Mouse (Mus musculus) spleen, adult 18-20 months (tissue): ENCODE data around the gene Wfdc11.
"Not testable (repeated sequence)": the region's sequence is repeated elsewhere in the genome, so short reads cannot be mapped to it uniquely, and the experiment has no call there.

Experiments used
- DNase-seq, 2 experiments: peaks; one replicate each; pipeline ENCODE4 v3.0.0; 2022; ENCODE audit warnings: mixed read lengths in 2 of 2

Gene Wfdc11

GRCm38 (mm10) chr2:164673987-164674386, at the start of gene Wfdc11:
Gene Wfdc11, minus strand, starts transcription at chr2:164674087.
- DNase-seq, result no peak

DNA sequence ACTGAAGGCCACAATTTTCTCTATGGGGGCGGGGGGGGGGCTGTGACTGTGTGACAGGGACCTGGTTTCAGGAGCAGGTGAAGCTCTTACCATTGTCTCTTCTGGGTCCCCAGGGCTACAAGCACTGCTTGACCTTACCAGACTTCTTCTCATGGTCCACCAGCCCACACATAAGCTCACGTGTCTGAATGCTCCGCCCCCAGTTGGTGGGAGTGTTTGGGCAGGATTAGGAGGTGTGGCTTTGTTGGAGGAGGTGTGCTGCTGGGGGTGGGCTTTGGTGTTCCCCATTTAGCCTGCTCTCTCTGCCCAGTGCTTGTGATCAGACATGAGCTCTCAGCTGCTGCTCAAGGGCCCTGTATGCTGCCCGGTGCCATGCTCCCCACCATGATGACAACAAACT, 49.4 kb upstream of the Wfdc11 start:
- no peak for DNase-seq

DNA sequence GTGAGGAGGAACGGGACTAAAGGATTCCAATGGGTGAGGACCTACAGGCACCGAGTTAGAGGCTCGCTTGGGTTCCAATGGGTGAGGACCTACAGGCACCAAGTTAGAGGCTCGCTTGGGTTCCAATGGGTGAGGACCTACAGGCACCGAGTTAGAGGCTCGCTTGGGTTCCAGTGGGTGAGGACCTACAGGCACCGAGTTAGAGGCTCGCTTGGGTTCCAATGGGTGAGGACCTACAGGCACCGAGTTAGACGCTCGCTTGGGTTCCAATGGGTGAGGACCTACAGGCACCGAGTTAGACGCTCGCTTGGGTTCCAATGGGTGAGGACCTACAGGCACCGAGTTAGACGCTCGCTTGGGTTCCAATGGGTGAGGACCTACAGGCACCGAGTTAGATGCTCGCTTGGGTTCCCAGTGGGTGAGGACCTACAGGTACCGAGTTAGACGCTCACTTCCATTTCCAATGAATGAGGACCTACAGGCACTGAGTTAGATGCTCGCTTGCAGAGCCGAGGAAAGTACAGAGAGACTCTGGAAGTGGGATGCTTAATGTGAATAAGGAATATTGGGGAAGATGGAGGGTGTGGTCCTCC, 42.4 kb upstream of the Wfdc11 start:
- DNase-seq, result not testable (repeated sequence)

DNA sequence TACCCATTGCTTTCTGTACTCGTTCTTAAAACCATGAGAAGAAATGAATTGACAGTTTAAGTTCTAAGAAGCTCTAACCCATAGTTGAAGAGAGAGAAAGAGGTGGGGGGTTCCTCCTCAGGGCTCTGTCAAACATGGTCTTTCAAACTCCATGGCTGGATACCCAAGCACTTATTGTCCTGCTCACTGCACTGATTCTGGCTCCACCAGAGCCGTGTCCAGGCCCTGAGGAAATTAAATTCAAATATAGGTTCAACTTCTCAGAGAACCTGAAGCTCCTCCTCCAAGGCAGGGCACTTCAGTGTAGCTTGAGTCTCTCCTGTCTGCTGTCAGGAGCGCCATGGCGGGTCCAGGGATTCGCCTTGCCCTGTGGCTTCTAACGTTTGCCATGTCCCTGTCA, 41.1 kb upstream of the Wfdc11 start, which contains the start of gene Spint5:
Gene Spint5, plus strand, starts transcription at position 301 of the 400 bp plus-strand sequence.
- no peak for DNase-seq

- DNase-seq, result no peak
These were observed 32.1 kb upstream of the Wfdc11 start for GRCm38 (mm10) chr2:164705991-164706390.

GRCm38 (mm10) chr2:164705328-164705727, 31.4 kb upstream of the Wfdc11 start:
- no peak for DNase-seq

DNA sequence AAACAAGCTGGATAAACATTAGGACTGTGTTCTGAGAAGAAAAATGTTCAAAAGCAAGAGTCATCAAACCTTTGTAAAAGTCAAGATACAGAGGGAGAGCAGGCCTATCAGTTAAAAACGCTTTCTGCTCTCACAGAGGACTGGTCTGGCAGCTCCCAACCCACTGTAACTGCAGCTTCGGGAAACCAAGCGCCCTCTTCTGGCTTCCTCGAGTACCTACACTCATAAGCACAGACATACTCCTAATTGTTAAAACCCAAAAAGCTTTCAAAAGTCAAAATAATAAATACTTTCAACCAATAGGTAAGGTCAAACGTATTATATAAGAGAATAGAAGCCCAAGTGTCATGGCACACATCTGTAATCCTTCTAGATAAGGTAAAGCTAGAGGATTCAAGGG, 30.3 kb upstream of the Wfdc11 start:
- DNase-seq, result no peak

- no peak for DNase-seq
These were observed 27.9 kb upstream of the Wfdc11 start for GRCm38 (mm10) chr2:164701761-164702160.

DNA sequence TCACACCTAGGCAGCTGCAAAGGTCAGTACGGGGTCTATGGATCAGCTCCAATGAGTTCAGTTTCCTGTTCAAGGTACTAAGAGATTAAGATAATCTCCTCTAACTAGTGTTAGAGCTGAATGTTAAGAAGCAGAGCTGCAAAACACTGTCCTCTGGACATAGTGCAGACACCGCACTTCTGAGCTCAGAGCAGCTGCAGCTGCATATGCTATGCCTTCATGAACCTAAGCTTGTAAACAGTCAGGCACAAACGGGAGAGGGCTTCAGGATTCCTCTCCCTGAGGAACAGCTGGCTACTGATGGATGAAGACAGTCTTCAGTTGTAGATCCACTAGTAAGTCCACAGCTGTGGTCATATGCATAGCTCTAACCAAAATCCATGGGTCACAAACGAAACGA, 27.1 kb upstream of the Wfdc11 start:
- no peak for DNase-seq

GRCm38 (mm10) chr2:164698201-164698600, 24.3 kb upstream of the Wfdc11 start, which contains the start of gene Spint4:
Gene Spint4, plus strand, starts transcription at chr2:164698501.
- DNase-seq, result no peak

DNA sequence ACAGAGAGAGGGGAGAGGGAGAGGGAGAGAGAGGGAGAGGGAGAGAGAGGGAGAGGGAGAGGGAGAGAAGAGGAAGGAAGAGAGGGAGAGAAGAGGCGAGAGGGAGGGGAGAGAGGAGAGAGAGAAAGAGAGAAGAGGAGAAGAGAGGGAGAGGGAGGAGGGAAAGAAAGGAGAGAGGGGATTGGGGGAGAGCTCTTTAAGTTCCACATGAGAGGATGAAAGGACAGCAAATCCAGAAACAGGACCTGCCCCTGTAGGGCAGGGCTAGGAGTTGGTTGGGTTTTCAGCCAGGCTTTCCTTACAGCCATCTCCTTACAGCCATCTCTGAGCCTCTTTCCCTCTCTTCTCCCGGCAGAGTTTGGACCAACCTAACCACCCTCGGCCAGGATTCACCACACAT, 10.9 kb upstream of the Wfdc11 start, which contains the start of gene Wfdc13:
Gene Wfdc13, plus strand, starts transcription at position 301 of the 400 bp plus-strand sequence.
- DNase-seq, result no peak

DNA sequence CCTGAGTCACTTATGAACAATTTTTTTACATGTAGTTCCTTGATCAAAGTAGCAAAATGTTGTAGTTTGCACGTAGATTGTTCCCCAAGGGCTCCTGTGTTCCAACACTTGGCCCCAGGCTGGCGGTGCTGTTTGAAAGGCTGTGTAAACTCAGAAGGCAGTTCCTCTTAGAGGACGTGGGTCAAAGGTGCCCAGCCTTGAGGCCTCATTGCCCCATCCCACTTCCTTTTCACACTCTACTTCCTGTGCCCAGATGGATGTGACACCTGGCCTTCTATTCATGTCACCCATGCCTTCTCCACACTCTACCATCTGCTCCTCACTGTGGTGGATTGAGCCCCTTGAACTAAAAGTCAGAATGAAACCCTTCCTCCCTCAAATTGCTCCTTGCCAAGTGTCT, 6.0 kb upstream of the Wfdc11 start:
- no peak for DNase-seq

DNA sequence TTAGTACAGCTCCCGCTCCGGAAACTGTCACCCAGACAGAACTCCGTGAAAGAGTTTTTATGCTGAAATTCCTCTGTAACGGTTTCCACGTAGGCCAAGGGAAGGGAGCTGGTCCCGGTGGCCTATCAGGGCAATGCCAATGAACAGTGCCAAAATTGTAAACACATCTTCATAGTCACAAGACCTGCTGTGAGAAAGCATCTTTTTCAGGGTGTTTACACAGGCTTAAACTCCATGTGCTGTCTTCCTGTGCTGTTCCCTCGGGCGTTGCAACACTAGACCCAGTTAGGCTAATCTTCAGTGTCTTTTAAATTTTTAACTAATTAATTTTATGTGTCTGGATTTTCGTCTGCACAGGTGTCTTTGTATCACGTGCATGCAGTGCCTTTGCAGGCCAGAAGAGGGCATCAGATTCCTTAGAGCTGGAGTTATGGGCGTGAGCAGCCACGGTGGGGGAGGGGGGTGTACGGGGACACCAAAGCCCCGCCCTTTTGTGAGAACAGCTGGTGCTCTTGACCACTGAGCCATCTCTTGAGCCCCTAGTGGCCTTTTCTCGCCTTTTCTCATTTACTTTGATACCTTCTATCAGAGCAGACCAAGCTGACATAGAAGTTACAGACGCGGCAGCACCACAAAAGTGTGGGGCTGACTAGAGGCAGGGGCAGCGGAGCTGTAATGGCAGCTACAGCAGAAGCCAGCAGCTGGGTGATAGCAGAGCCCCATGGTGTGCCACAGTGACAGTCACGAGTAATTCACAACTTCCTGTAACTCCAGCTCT, 5.2 kb upstream of the Wfdc11 start:
- DNase-seq, result peak; percentile 43 to 59

GRCm38 (mm10) chr2:164676916-164677685, 3.2 kb upstream of the Wfdc11 start:
- DNase-seq, result no peak

DNA sequence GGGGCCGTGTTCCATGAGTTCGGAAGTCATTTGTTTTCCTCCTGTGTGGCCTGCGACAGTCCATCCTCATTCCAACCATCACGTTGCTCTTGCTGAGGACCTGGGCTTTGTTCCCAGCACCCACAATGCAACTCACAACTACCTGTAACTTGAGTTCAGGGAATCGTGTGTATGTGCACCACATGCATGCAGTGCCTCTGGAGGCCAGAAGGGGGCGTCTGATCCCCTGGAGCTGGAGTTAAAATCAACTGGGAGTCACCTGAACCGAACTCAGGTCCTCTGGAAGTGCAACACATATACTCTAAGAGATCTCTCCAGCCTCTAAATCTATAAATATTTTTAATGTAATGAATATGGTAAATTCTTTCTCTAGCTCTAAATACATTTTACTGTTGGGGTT, 2.2 kb upstream of the Wfdc11 start:
- no peak for DNase-seq

- DNase-seq, result no peak
These were observed 2.9 kb downstream of the Wfdc11 start for GRCm38 (mm10) chr2:164670938-164671337.

GRCm38 (mm10) chr2:164670261-164670660, 3.6 kb downstream of the Wfdc11 start:
- no peak for DNase-seq

- no peak for DNase-seq
These were observed 9.0 kb downstream of the Wfdc11 start for GRCm38 (mm10) chr2:164664851-164665250.

DNA sequence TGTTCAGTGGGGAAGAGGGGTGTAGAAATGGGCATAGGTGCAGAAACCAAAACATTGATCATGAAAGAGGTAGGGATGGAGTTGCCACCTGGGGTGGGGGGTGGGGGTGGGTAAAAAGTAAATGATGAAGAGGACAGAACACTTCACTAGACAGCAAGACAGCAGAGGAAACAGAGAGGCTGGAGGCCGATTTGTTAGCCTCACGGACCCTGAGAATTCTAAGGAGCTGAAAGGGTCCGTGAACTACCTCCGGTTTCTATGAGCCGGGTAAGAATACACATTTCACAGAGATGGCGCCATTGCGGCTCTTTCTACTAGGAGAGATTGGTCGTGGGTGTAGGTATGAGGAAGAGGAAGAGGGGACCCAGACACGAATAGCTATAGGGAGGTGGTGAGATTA, 17.4 kb downstream of the Wfdc11 start, which contains the start of gene Wfdc9:
Gene Wfdc9, minus strand, starts transcription at position 101 of the 400 bp plus-strand sequence.
- no peak for DNase-seq

- DNase-seq, result peak in 1 of 2 experiments; percentile 53
These were observed 18.0 kb downstream of the Wfdc11 start, which contains the start of gene Wfdc10 for GRCm38 (mm10) chr2:164655858-164656257. Gene Wfdc10, plus strand, starts transcription at chr2:164656046.

DNA sequence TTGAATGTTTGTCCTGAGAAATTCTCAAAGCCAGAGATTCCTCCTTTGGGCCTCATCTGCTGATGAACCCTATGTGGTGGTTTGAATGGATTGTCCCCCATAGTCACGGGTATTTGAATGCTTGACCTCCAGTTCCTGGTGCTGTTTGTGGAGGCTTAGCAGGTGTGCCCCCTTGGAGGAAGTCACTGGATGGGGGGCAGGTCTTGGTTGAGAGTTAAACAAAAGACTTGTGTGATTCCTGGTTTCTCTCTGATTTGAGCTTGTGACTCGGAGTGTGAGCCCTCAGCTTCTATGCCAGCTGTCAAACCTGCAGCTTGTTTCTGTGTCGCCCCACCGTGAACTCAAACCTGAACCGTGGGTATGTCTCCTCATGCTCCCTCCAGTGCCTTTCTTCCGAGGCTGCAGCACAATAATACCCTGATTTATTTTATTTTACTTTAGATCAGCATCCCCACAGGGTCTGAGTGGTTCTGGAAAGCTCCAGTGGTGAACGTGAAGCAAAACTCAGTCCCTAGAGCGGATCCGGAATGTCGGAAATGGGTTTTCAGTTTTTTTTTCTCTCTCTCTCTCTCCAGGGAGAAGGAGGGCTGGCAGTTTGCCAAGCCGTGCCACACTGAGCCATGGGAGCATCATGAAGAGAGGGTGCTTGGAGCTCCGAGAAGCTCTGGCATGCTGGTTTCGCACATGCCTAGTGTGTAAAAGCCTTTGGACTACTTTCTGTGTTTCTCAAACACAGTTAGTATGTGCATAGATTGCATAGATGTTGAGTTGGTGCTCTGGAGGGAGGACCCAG, 31.8 kb downstream of the Wfdc11 start:
- DNase-seq, result no peak

DNA sequence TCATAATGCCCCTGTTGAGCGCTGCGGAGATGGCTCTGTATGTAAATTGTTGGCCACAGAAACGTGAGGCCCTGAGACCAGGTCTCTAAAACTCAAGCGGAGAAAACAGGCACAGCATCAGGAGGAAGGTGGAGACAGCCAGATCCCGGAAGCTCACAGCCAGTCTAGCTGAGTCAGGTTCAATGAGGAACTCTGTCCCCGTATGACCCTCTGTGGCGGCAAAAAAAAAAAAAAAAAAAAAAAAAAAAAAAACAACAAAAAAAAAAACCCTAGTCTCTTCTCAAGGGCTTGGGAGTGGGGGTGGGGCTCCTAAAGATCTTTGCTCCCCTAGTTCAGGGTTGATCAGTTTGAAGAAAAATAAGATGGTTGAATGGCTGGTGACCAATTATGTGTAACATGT, 32.8 kb downstream of the Wfdc11 start:
- no peak for DNase-seq
